Mouse (Mus musculus): ENCODE measurements around the gene Zfyve1. TPM values are rescaled to one million over a fixed set of nuclear protein-coding genes. Genes with fewer than 3 reads are reported as not detected.
A peak's percentile ranks its signal among the peaks of the same experiment; 100 is the strongest.

Gene Zfyve1
- polyA plus RNA-seq, 1 experiment from 2014 or later, result 18.8 TPM

- WGBS, result 34% methylated on average over 8 of the region's 8 CpGs
- Histone ChIP-seq H3K27me3 (no peaks in the 10 kb centered on the region), H3K4me1 (peaks cover 16% of the 10 kb centered on the region), H3K27ac (replicated peaks) (peak overlapping the region; percentile 76; the same call in 1 of the 2 replicates), H3K36me3 (no peaks in the 10 kb centered on the region), H3K9ac (no peak overlapping the region; the same call in 1 of the 2 replicates), H3K4me3 (replicated peaks) (peak overlapping the region; percentile 72), H3K9me3 (replicated peaks) (no peaks in the 10 kb centered on the region), H3K4me2 (replicated peaks) (peak overlapping the region; percentile 63)
- ATAC-seq (ENCODE audit: insufficient number of reproducible peaks, low FRiP score, low TSS enrichment, low read depth), result no peak
These were observed 75.9 kb downstream of the Zfyve1 start for GRCm38 (mm10) chr12:83521083-83521482.

- no peaks in the 10 kb centered on the region for H3K27me3 ChIP-seq
- peak; percentile 97 for ATAC-seq (ENCODE audit: insufficient number of reproducible peaks, low FRiP score, low TSS enrichment, low read depth)
- H3K4me1 ChIP-seq, result peaks cover 12% of the 10 kb centered on the region
- no peaks in the 10 kb centered on the region for H3K9me3 ChIP-seq (replicated peaks)
- peak within 1 kb of the TSS; percentile 44 for H3K9ac ChIP-seq
- H3K4me2 ChIP-seq (replicated peaks), result peak within 1 kb of the TSS; percentile 63
- H3K4me3 ChIP-seq (replicated peaks), result peak within 1 kb of the TSS; percentile 72
- no peaks in the 10 kb centered on the region for H3K36me3 ChIP-seq
- WGBS, result under 1% methylated on average over 32 of the region's 32 CpGs
- peak within 1 kb of the TSS; percentile 76 for H3K27ac ChIP-seq (replicated peaks)
These were observed 76.6 kb downstream of the Zfyve1 start, which contains the start of gene Dcaf4 for GRCm38 (mm10) chr12:83520311-83520890. Gene Dcaf4 (plus strand): TSS chr12:83520466.

GRCm38 (mm10) chr12:83517580-83517979, 79.4 kb downstream of the Zfyve1 start:
- peaks cover 24% of the 10 kb centered on the region for H3K4me1 ChIP-seq
- no peaks in the 10 kb centered on the region for H3K9me3 ChIP-seq (replicated peaks)
- no peaks in the 10 kb centered on the region for H3K36me3 ChIP-seq
- H3K9ac ChIP-seq, result no peak overlapping the region
- no peak for ATAC-seq (ENCODE audit: insufficient number of reproducible peaks, low FRiP score, low TSS enrichment, low read depth)
- no peaks in the 10 kb centered on the region for H3K27me3 ChIP-seq
- H3K4me2 ChIP-seq (replicated peaks), result no peak overlapping the region
- no peak overlapping the region for H3K27ac ChIP-seq (replicated peaks)
- 79% methylated on average over 3 of the region's 3 CpGs for WGBS
- no peak overlapping the region for H3K4me3 ChIP-seq (replicated peaks)

GRCm38 (mm10) chr12:83514216-83514615, 82.8 kb downstream of the Zfyve1 start:
- Histone ChIP-seq H3K4me3 (replicated peaks) (no peak overlapping the region), H3K27me3 (no peaks in the 10 kb centered on the region), H3K4me1 (peaks cover 12% of the 10 kb centered on the region), H3K9me3 (replicated peaks) (no peaks in the 10 kb centered on the region), H3K27ac (replicated peaks) (no peak overlapping the region), H3K4me2 (replicated peaks) (no peak overlapping the region), H3K36me3 (no peaks in the 10 kb centered on the region), H3K9ac (no peak overlapping the region)
- WGBS, result 64% methylated on average over 4 of the region's 4 CpGs
- no peak for ATAC-seq (ENCODE audit: insufficient number of reproducible peaks, low FRiP score, low TSS enrichment, low read depth)

- Histone ChIP-seq H3K4me3 (replicated peaks) (no peak overlapping the region), H3K27me3 (no peaks in the 10 kb centered on the region), H3K27ac (replicated peaks) (0 out of 2 replicates have a peak overlapping the region, but pooled peaks have one; percentile 4), H3K36me3 (no peaks in the 10 kb centered on the region), H3K4me1 (peaks cover 12% of the 10 kb centered on the region), H3K9me3 (replicated peaks) (no peaks in the 10 kb centered on the region), H3K9ac (no peak overlapping the region), H3K4me2 (replicated peaks) (no peak overlapping the region)
- 26% methylated on average over 5 of the region's 5 CpGs for WGBS
- ATAC-seq (ENCODE audit: insufficient number of reproducible peaks, low FRiP score, low TSS enrichment, low read depth), result no peak
These were observed 83.8 kb downstream of the Zfyve1 start for GRCm38 (mm10) chr12:83513185-83513584.

GRCm38 (mm10) chr12:83512783-83513182, 84.2 kb downstream of the Zfyve1 start:
- Histone ChIP-seq H3K9me3 (replicated peaks) (no peaks in the 10 kb centered on the region), H3K4me3 (replicated peaks) (no peak overlapping the region), H3K4me2 (replicated peaks) (no peak overlapping the region), H3K27ac (replicated peaks) (0 out of 2 replicates have a peak overlapping the region, but pooled peaks have one; percentile 4), H3K36me3 (no peaks in the 10 kb centered on the region), H3K27me3 (no peaks in the 10 kb centered on the region), H3K9ac (no peak overlapping the region), H3K4me1 (peaks cover 12% of the 10 kb centered on the region)
- no peak for ATAC-seq (ENCODE audit: insufficient number of reproducible peaks, low FRiP score, low TSS enrichment, low read depth)
- 23% methylated on average over 4 of the region's 4 CpGs for WGBS

GRCm38 (mm10) chr12:83510586-83510985, 86.4 kb downstream of the Zfyve1 start:
- Histone ChIP-seq H3K4me3 (replicated peaks) (no peak overlapping the region), H3K9ac (no peak overlapping the region), H3K4me2 (replicated peaks) (no peak overlapping the region), H3K9me3 (replicated peaks) (no peaks in the 10 kb centered on the region), H3K36me3 (no peaks in the 10 kb centered on the region), H3K4me1 (peaks cover 12% of the 10 kb centered on the region), H3K27ac (replicated peaks) (no peak overlapping the region), H3K27me3 (no peaks in the 10 kb centered on the region)
- WGBS, result 76% methylated on average over 5 of the region's 5 CpGs
- no peak for ATAC-seq (ENCODE audit: insufficient number of reproducible peaks, low FRiP score, low TSS enrichment, low read depth)

- H3K4me2 ChIP-seq (replicated peaks), result no peak overlapping the region
- 84% methylated on average over 10 of the region's 10 CpGs for WGBS
- no peaks in the 10 kb centered on the region for H3K36me3 ChIP-seq
- H3K9me3 ChIP-seq (replicated peaks), result no peaks in the 10 kb centered on the region
- ATAC-seq (ENCODE audit: insufficient number of reproducible peaks, low FRiP score, low TSS enrichment, low read depth), result no peak
- H3K4me1 ChIP-seq, result no peaks in the 10 kb centered on the region
- no peak overlapping the region for H3K27ac ChIP-seq (replicated peaks)
- no peak overlapping the region for H3K4me3 ChIP-seq (replicated peaks)
- H3K9ac ChIP-seq, result no peak overlapping the region
- H3K27me3 ChIP-seq, result no peaks in the 10 kb centered on the region
These were observed 90.5 kb downstream of the Zfyve1 start for GRCm38 (mm10) chr12:83506543-83506942.

- 6% methylated on average over 9 of the region's 9 CpGs for WGBS
These were observed 94.8 kb downstream of the Zfyve1 start for GRCm38 (mm10) chr12:83502190-83502589.

GRCm38 (mm10) chr12:83499256-83499655, 97.8 kb downstream of the Zfyve1 start:
- Histone ChIP-seq H3K9ac (no peak overlapping the region), H3K9me3 (replicated peaks) (no peaks in the 10 kb centered on the region), H3K4me3 (replicated peaks) (no peak overlapping the region), H3K4me1 (no peaks in the 10 kb centered on the region), H3K27ac (replicated peaks) (no peak overlapping the region), H3K36me3 (no peaks in the 10 kb centered on the region), H3K27me3 (no peaks in the 10 kb centered on the region), H3K4me2 (replicated peaks) (no peak overlapping the region)
- ATAC-seq (ENCODE audit: insufficient number of reproducible peaks, low FRiP score, low TSS enrichment, low read depth), result no peak
- WGBS, result 73% methylated on average over 5 of the region's 5 CpGs

More at GRCm38 (mm10) chr12:83502190-83502589, 94.8 kb downstream of the Zfyve1 start:
- no peaks in the 10 kb centered on the region for H3K27me3 ChIP-seq
- H3K9ac ChIP-seq, result no peak overlapping the region
- no peak overlapping the region for H3K27ac ChIP-seq (replicated peaks)
- no peak overlapping the region for H3K4me2 ChIP-seq (replicated peaks)
- no peaks in the 10 kb centered on the region for H3K9me3 ChIP-seq (replicated peaks)
- no peak overlapping the region for H3K4me3 ChIP-seq (replicated peaks)
- ATAC-seq (ENCODE audit: insufficient number of reproducible peaks, low FRiP score, low TSS enrichment, low read depth), result no peak
- H3K4me1 ChIP-seq, result no peaks in the 10 kb centered on the region
- no peaks in the 10 kb centered on the region for H3K36me3 ChIP-seq

- H3K36me3 ChIP-seq, result no peaks in the 10 kb centered on the region
- H3K4me1 ChIP-seq, result no peaks in the 10 kb centered on the region
- H3K4me2 ChIP-seq (replicated peaks), result no peak overlapping the region
- no peak overlapping the region for H3K9ac ChIP-seq
- H3K27me3 ChIP-seq, result no peaks in the 10 kb centered on the region
- no peak for ATAC-seq (ENCODE audit: insufficient number of reproducible peaks, low FRiP score, low TSS enrichment, low read depth)
- H3K27ac ChIP-seq (replicated peaks), result no peak overlapping the region
- WGBS, result 80% methylated on average over 3 of the region's 3 CpGs
- H3K9me3 ChIP-seq (replicated peaks), result no peaks in the 10 kb centered on the region
- H3K4me3 ChIP-seq (replicated peaks), result no peak overlapping the region
These were observed 99.1 kb downstream of the Zfyve1 start for GRCm38 (mm10) chr12:83497959-83498358.

GRCm38 (mm10) chr12:83496736-83497135, 100.3 kb downstream of the Zfyve1 start:
- WGBS, result 85% methylated on average over 6 of the region's 6 CpGs
- Histone ChIP-seq H3K4me1 (no peaks in the 10 kb centered on the region), H3K36me3 (no peaks in the 10 kb centered on the region), H3K4me2 (replicated peaks) (no peak overlapping the region), H3K9ac (no peak overlapping the region), H3K27me3 (no peaks in the 10 kb centered on the region), H3K4me3 (replicated peaks) (no peak overlapping the region), H3K27ac (replicated peaks) (no peak overlapping the region), H3K9me3 (replicated peaks) (no peaks in the 10 kb centered on the region)
- no peak for ATAC-seq (ENCODE audit: insufficient number of reproducible peaks, low FRiP score, low TSS enrichment, low read depth)
